Mouse (Mus musculus): ENCODE measurements around the gene Apoe. TPM values are rescaled to one million over a fixed set of nuclear protein-coding genes. Genes with fewer than 3 reads are reported as not detected.
"Not testable (repeated sequence)": the region's sequence is repeated elsewhere in the genome, so short reads cannot be mapped to it uniquely, and the experiment has no call there.

Gene Apoe
- polyA plus RNA-seq, 1 experiment = 4,561 TPM

DNA sequence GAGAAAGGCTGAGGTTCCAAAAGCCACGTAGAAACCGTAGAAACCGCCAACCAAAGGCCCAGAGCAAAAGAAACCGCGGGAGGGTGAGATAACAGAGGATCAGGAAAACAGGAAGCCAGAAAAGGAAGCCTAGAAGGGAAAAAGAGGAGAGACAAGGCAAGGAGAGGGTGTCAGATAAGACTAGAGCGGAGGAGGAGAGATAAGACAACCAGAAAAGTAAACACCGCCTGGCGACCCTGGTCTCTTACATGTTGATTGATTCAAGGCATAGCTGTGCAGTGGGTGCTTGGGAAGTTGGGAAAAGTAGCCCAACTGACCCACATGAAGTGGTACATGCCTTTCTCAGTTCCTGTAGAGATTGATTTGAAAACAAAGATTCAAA, 3.8 kb downstream of the Apoe start:
- H3K4me1 ChIP-seq (ENCODE audit: control insufficient read depth, insufficient read depth, low read length) = peaks cover 4% of the 10 kb centered on the region; the same call in 1 of the 2 replicates
- H3K4me3 ChIP-seq (ENCODE audit: insufficient read depth, low read length) = no peak overlapping the region
- H3K27ac ChIP-seq (ENCODE audit: insufficient read depth, low read length) = no peak overlapping the region
- TF ChIP-seq POLR2A (IDR thresholded peaks at IDR 0.05; ENCODE audit: extremely low read depth, insufficient read depth, low read length) (no peak), CTCF (IDR thresholded peaks at IDR 0.05; ENCODE audit: extremely low read depth, insufficient read depth, low read length) (no peak)

DNA sequence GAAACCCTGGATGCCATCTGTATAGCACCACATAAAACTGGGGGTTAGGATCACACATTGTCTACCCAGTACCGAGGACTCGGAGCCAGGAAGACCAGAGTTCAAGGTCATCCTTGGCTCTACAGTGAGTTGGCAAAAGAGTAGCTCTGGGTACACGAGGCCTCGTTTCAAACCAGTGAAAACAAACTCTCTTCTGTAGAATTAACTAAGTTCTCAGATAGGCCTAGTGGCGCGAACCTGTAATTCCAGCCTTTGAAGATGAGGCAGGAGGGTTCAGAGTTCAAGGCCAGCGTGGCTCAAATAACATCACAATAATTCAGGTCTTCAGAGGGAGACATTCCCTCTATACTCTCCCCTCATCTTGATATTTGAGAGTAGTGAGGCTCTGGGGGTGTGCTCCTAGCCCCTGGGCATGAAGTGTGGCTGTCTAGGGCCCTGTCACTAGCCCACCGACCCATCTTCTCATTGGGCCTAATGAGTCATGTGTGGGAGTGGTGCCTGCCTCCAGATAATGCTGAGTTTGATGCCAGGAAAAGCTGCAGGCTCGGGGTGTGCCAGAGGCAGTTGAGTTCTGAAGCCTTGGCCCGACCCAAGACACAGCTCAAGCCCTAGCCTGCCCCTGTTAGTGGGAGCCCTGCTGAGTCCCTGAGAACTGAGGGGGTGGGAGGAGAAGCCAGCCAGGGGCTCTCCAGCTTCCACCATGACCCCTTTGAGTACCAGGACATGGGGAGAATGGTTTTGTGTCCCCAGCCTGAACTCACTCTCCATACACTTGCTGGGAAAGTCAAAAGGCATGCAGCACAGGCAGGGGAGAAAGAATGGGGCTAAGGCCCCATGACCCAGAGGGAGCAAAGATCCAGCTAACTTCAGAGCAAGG, 4.4 kb downstream of the Apoe start:
- Histone ChIP-seq H3K4me3 (ENCODE audit: insufficient read depth, low read length) (no peak overlapping the region), H3K27ac (ENCODE audit: insufficient read depth, low read length) (peak overlapping the region; percentile 57; the same call in 1 of the 2 replicates), H3K4me1 (ENCODE audit: control insufficient read depth, insufficient read depth, low read length) (peaks cover 4% of the 10 kb centered on the region; the same call in 1 of the 2 replicates)
- TF ChIP-seq POLR2A (IDR thresholded peaks at IDR 0.05; ENCODE audit: extremely low read depth, insufficient read depth, low read length) = no peak
- TF ChIP-seq CTCF (IDR thresholded peaks at IDR 0.05; ENCODE audit: extremely low read depth, insufficient read depth, low read length) = no peak

DNA sequence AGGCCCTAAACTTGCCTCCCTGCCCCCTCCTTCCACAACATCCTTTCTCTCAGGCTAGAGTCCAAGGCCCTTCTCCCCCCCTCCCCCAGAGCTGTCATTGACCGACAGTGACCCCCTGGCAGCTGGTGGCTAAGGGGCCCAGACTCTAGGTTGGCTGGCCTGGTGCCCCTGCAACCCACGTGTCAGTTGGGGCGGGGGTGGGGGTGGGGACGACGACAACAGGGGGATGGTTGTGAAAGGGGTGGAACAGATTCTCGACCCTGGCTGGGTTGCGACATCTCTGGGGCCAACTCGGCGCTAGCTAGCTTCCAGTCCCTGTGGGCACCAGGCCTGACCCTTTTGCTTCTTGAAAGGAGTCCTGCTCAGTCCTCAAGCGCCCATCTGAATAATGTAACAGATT, 5.6 kb downstream of the Apoe start:
- Histone ChIP-seq H3K4me1 (ENCODE audit: control insufficient read depth, insufficient read depth, low read length) (no peaks in the 10 kb centered on the region), H3K27ac (ENCODE audit: insufficient read depth, low read length) (no peak overlapping the region), H3K4me3 (ENCODE audit: insufficient read depth, low read length) (no peak overlapping the region)
- TF ChIP-seq CTCF (IDR thresholded peaks at IDR 0.05; ENCODE audit: extremely low read depth, insufficient read depth, low read length) (no peak), POLR2A (IDR thresholded peaks at IDR 0.05; ENCODE audit: extremely low read depth, insufficient read depth, low read length) (no peak)

DNA sequence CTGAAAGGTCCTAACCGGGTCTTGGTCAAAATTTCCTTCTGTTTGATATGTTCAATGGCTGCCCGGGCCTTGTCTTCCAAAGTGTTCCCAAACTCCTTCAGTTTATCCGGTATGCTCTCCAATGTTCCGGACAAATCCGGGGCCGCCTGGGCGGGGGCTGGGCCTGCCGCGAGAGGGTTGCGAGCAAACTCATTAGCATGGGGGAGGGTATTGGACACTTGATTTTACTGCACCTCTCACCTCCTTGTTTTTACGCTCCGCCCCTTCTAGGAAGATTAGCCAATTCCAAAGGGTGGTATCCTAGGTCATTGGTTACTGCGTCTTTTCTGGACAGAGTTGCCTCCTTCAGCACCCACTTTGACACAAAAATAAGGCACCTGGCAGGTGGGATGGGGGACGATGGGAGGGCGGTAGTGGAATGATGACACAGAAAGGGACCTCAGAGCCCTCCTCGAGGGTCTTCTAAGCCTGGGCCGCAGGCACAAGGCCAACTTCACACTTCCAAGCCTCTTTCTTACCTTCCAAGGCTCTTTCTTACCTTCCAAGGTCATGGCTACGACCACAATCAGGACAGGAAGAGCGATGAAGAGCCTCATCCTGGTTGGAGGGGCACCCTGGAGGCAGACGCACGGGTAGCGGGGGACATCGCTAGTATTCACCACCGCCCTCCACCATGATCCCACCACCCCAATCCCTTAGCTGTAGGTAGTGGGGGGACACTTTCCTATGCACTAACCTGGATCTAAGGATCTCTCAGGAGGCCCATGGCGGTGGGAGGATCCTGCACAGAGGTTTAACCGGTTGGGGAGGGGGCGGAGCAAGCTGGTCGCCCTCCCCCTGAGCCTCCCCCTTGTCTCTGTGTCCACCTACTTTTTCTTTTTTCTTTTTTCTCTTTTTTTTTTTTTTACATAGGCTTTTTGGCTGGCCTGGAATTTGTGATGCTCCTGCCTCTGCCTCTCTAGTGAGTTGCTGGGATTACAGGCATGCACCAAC, 6.8 kb downstream of the Apoe start, which contains the start of gene Apoc1:
Gene Apoc1, minus strand, starts transcription at position 788 of the 993 bp plus-strand sequence.
- no peaks in the 10 kb centered on the region for H3K4me1 ChIP-seq (ENCODE audit: control insufficient read depth, insufficient read depth, low read length)
- no peak for TF ChIP-seq CTCF (IDR thresholded peaks at IDR 0.05; ENCODE audit: extremely low read depth, insufficient read depth, low read length)
- TF ChIP-seq POLR2A (IDR thresholded peaks at IDR 0.05; ENCODE audit: extremely low read depth, insufficient read depth, low read length) = no peak
- H3K27ac ChIP-seq (ENCODE audit: insufficient read depth, low read length) = no peak within 1 kb of the TSS
- H3K4me3 ChIP-seq (ENCODE audit: insufficient read depth, low read length) = no peak within 1 kb of the TSS

DNA sequence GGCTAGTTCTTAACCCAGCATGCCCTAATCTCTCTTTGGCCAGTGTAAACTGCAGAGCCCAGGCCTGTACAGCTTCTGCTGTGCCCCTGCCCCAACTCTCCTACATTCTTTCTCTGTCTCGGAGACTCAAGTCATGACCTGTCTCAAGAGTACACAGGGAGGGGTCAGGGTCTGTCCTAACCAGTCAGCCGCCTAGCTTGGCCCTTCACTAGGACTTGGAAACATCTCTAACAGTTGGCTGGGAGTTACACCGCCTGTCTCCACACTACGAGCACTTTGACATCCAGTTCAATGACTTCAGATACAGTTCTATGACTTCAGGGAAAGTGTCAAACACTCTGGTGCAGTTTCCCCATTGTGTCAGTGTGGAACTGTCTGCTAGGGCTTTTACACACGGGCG, 7.6 kb downstream of the Apoe start:
- H3K4me3 ChIP-seq (ENCODE audit: insufficient read depth, low read length) = no peak overlapping the region
- TF ChIP-seq POLR2A (IDR thresholded peaks at IDR 0.05; ENCODE audit: extremely low read depth, insufficient read depth, low read length) = no peak
- TF ChIP-seq CTCF (IDR thresholded peaks at IDR 0.05; ENCODE audit: extremely low read depth, insufficient read depth, low read length) = no peak
- H3K27ac ChIP-seq (ENCODE audit: insufficient read depth, low read length) = no peak overlapping the region
- H3K4me1 ChIP-seq (ENCODE audit: control insufficient read depth, insufficient read depth, low read length) = no peaks in the 10 kb centered on the region

DNA sequence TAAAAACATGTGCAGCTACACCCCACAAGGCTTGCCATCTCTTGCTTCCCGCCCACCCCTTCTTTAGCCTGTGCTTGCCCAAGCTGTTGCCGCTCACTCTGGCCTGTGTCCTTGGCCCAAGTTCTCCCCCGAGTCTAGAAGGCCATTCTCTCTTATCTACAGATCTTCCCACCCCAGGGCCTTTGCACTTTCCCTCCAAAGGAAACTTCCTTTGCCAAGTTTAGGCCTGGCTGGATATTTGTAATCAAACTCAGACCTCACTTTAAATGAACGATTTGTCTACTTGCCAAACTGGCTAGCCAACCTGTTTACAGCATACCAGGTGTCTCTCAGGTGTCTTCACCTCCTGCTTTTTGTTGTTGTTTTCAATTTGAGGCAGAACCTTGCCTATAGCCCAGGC, 8.1 kb downstream of the Apoe start:
- Histone ChIP-seq H3K27ac (ENCODE audit: insufficient read depth, low read length) (no peak overlapping the region), H3K4me3 (ENCODE audit: insufficient read depth, low read length) (no peak overlapping the region), H3K4me1 (ENCODE audit: control insufficient read depth, insufficient read depth, low read length) (no peaks in the 10 kb centered on the region)
- no peak for TF ChIP-seq POLR2A (IDR thresholded peaks at IDR 0.05; ENCODE audit: extremely low read depth, insufficient read depth, low read length)
- TF ChIP-seq CTCF (IDR thresholded peaks at IDR 0.05; ENCODE audit: extremely low read depth, insufficient read depth, low read length) = no peak

DNA sequence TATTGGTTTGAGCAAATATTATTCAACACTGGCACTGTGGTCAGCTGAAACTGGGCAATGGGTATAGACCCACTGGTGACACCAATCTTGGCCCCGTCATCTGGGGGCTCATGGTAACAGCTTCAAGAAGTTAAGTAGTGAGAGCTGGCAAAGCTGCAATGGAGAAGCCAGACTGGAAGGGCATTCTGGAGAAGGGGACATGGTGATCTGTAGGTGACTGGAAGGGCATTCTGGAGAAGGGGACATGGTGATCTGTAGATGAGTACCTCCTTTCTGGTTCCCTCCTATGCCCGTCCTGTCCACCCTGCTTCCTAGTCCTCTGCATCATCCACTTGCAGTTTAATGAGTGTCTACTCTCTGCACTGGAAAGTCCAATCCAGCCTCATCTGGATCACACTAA, 10.4 kb downstream of the Apoe start:
- H3K4me3 ChIP-seq (ENCODE audit: insufficient read depth, low read length) = no peak overlapping the region
- H3K27ac ChIP-seq (ENCODE audit: insufficient read depth, low read length) = no peak overlapping the region
- H3K4me1 ChIP-seq (ENCODE audit: control insufficient read depth, insufficient read depth, low read length) = no peaks in the 10 kb centered on the region
- TF ChIP-seq CTCF (IDR thresholded peaks at IDR 0.05; ENCODE audit: extremely low read depth, insufficient read depth, low read length) = no peak
- no peak for TF ChIP-seq POLR2A (IDR thresholded peaks at IDR 0.05; ENCODE audit: extremely low read depth, insufficient read depth, low read length)

DNA sequence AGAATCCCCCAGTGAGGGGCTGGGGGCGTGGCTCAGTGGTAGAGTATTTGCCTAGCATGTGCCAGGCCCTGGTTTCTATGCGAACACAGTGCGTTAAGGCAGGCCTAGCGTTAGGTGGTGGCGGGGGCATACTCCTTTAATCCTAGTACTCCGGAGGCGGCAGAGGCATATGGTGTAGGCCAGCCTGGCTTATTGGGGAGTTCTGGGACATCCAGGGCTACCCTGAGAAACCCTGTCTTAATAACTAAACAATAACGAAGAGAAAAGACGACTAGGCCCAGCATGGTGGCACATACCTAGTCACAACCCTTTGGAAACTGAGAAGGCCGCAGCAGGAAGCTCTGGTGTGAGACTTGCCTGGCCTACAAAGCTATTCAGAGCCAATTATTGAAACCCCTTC, 10.9 kb downstream of the Apoe start:
- H3K4me3 ChIP-seq (ENCODE audit: insufficient read depth, low read length) = no peak overlapping the region
- H3K27ac ChIP-seq (ENCODE audit: insufficient read depth, low read length) = no peak overlapping the region
- no peak for TF ChIP-seq POLR2A (IDR thresholded peaks at IDR 0.05; ENCODE audit: extremely low read depth, insufficient read depth, low read length)
- H3K4me1 ChIP-seq (ENCODE audit: control insufficient read depth, insufficient read depth, low read length) = no peaks in the 10 kb centered on the region

DNA sequence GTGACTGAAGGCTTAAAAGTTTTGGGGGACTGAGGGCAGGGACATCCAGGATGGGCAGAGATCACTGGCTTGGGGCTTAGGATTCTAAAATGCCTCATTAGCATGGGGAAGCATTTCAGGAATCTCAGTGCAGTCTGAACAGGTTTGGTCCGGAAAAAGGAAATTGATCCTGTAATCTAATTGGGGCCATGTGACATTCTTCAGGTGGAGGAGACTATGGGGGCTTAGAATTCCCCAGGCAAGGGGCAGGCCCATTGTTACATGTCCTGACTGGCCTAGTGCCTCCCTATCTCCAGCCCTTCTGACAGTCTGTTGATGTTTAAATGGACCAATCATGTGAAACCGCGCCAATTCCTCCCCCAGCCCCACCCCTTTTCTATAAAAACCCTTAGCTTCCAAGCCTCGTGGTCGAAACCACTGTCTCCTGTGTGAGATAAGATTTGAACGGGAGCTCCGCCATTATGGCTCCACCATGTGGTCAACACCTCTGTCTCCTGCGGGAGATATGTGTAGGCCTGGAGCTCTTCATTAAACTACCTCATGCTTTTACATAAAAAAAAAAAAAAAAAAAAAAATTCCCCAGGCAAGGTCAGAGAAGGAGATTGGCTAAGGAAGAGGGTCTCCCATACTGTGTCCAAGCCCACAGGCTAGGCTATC, 11.9 kb downstream of the Apoe start:
- H3K27ac ChIP-seq (ENCODE audit: insufficient read depth, low read length); H3K4me3 ChIP-seq (ENCODE audit: insufficient read depth, low read length); H3K4me1 ChIP-seq (ENCODE audit: control insufficient read depth, insufficient read depth, low read length): not testable (repeated sequence)
